Mouse (Mus musculus) embryonic facial prominence, embryonic 15.5 days (tissue): Measurements from ENCODE around the gene Rc3h1. TPM values are rescaled to one million over a fixed set of nuclear protein-coding genes. Genes with fewer than 3 reads are reported as not detected.
A peak's percentile ranks its signal among the peaks of the same experiment; 100 is the strongest.
"Not testable (repeated sequence)": the region's sequence is repeated elsewhere in the genome, so short reads cannot be mapped to it uniquely, and the experiment has no call there.

Source experiments
- ATAC-seq: fragments of 200-750 bp; cut with Nextera tagmentation; 2 replicates; pipeline ENCODE4 v1.8.0; 2017; ENCODE audit warnings: low read depth, moderate TSS enrichment; ENCODE audit not compliant: insufficient number of reproducible peaks, low FRiP score, low TSS enrichment
- H3K27ac ChIP-seq: fragments of 300-500 bp; sonication (generic); replicated peaks from 2 replicates; pipeline ENCODE4 v1.5.1; 2015; ENCODE audit warnings: mild to moderate bottlenecking, inconsistent platforms
- H3K27me3 ChIP-seq: fragments of 300-500 bp; sonication (generic); 2 replicates; pipeline ENCODE4 v1.6.1; 2015; ENCODE audit warnings: inconsistent platforms
- H3K36me3 ChIP-seq: fragments of 300-500 bp; sonication (generic); 2 replicates; pipeline ENCODE4 v1.6.1; 2015; ENCODE audit warnings: mild to moderate bottlenecking, inconsistent platforms
- H3K4me1 ChIP-seq: fragments of 300-500 bp; sonication (generic); 2 replicates; pipeline ENCODE4 v1.6.1; 2015; ENCODE audit warnings: inconsistent platforms
- H3K4me2 ChIP-seq: fragments of 300-500 bp; sonication (generic); replicated peaks from 2 replicates; pipeline ENCODE4 v1.6.1; 2015; ENCODE audit warnings: mild to moderate bottlenecking, inconsistent platforms
- H3K4me3 ChIP-seq: fragments of 300-500 bp; sonication (generic); replicated peaks from 2 replicates; pipeline ENCODE4 v1.5.1; 2015; ENCODE audit warnings: mild to moderate bottlenecking, inconsistent platforms
- H3K9ac ChIP-seq: fragments of 300-500 bp; sonication (generic); 2 replicates; pipeline ENCODE4 v1.6.1; 2015; ENCODE audit warnings: inconsistent platforms
- H3K9me3 ChIP-seq: fragments of 300-500 bp; sonication (generic); replicated peaks from 2 replicates; pipeline ENCODE4 v1.6.1; 2016; ENCODE audit warnings: inconsistent platforms
- WGBS: fragments of 180-500 bp; shearing (Covaris S2); methylation state at CpG from one replicate; pipeline ENCODE4 v1.1.7; 2015; 5-methylcytosine and 5-hydroxymethylcytosine counted together
- polyA plus RNA-seq: library from polyadenylated mRNA; unstranded; fragments of >200 nt; fragmentation: Nextera tagmentation; extraction: Ambion mirVana; gene quantifications from 2 replicates; pipeline ENCODE4 v1.2.1, GENCODE M21; 2015

The Rc3h1 gene
- 7.4 and 9.0 TPM in 2 replicates for polyA plus RNA-seq

- under 1% methylated on average over 43 of the region's 45 CpGs for WGBS
- peaks cover 12% of the 10 kb centered on the region; the same call in 1 of the 2 replicates for H3K4me1 ChIP-seq
- H3K4me3 ChIP-seq: peak within 1 kb of the TSS; percentile 94
- no peaks in the 10 kb centered on the region for H3K36me3 ChIP-seq
- H3K9me3 ChIP-seq: no peaks in the 10 kb centered on the region
- peak within 1 kb of the TSS; percentile 87 for H3K27ac ChIP-seq
- no peaks in the 10 kb centered on the region for H3K27me3 ChIP-seq
- H3K4me2 ChIP-seq: peak within 1 kb of the TSS; percentile 56
- ATAC-seq: peak; percentile 93
- peak within 1 kb of the TSS; percentile 84 for H3K9ac ChIP-seq
These were observed at the start of gene Rc3h1 for GRCm38 (mm10) chr1:160906057-160906557. TSS of gene Rc3h1 (plus strand) at chr1:160906418.

GRCm38 (mm10) chr1:160858132-160858531, 48.1 kb upstream of the Rc3h1 start:
- no peak overlapping the region for H3K4me2 ChIP-seq
- 89% methylated on average over 3 of the region's 3 CpGs for WGBS
- no peaks in the 10 kb centered on the region for H3K36me3 ChIP-seq
- no peaks in the 10 kb centered on the region for H3K27me3 ChIP-seq
- no peaks in the 10 kb centered on the region for H3K9me3 ChIP-seq
- H3K9ac ChIP-seq: no peak overlapping the region
- ATAC-seq: no peak
- no peak overlapping the region for H3K27ac ChIP-seq
- H3K4me1 ChIP-seq: no peaks in the 10 kb centered on the region
- no peak overlapping the region for H3K4me3 ChIP-seq

DNA sequence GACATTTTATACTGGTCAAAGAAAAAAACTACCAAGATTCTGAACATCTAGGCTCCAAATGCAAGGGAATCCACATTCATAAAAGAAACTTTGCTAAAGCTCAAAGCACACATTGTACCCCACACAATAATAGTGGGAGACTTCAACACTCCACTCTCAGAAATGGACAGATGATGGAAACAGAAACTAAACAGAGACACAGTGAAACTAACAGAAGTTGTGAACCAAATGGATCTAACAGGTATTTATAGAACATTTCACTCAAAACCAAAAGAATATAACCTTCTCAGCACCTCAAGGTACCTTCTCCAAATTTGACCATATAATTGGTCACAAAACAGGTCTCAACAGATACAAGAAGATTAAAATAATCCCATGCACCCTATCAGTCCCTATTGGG, 46.3 kb upstream of the Rc3h1 start:
- not testable (repeated sequence) for H3K27ac ChIP-seq, ATAC-seq, H3K4me3 ChIP-seq, H3K36me3 ChIP-seq, H3K9ac ChIP-seq, H3K4me1 ChIP-seq, H3K9me3 ChIP-seq, H3K27me3 ChIP-seq, H3K4me2 ChIP-seq

DNA sequence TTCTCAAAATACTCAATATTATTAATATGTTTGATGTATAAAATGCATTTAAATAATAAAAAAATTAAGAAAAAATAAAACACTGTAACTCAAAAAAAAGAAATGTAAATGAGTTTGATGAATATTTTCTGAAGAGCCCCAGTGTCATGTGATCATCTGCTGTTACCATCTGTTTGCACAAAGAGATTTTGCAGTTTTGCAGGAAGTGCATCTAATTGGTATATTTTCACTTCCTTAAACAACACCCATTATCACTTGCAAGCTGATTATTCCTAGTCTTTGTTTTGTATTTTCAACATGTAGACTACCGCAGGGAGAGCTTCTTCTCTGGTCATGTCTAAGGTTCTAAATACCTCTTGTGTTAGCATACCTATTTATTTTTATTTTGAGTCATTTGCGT, 45.1 kb upstream of the Rc3h1 start:
- no peak for ATAC-seq

DNA sequence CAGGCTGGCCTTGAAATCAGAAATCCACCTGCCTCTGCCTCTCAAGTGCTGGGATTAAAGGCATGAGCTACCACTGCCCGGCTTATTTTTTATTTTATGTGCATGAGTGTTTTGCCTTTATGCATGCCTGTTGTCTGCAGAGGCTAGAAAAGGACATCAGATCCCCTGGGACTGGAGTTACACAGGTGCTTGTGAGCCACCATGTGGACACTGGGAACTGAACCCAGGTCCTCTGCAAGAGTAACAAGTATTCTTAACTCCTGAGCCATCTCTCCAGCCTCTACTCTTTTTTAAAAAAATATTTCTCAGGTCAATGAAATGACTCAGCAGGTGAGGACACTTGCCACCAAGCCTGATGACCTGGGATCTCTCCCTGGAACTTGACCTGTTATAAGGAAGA, 44.6 kb upstream of the Rc3h1 start:
- H3K36me3 ChIP-seq: no peaks in the 10 kb centered on the region
- H3K4me1 ChIP-seq: no peaks in the 10 kb centered on the region
- 84% methylated on average over 1 of the region's 1 CpGs for WGBS
- no peak overlapping the region for H3K4me3 ChIP-seq
- no peak overlapping the region for H3K4me2 ChIP-seq
- no peak overlapping the region for H3K9ac ChIP-seq
- no peak overlapping the region for H3K27ac ChIP-seq
- ATAC-seq: no peak
- no peaks in the 10 kb centered on the region for H3K27me3 ChIP-seq
- no peaks in the 10 kb centered on the region for H3K9me3 ChIP-seq

More for the DNA sequence above, 45.1 kb upstream of the Rc3h1 start:
- Histone ChIP-seq H3K27me3 (no peaks in the 10 kb centered on the region), H3K4me3 (no peak overlapping the region), H3K27ac (no peak overlapping the region), H3K9me3 (no peaks in the 10 kb centered on the region), H3K9ac (no peak overlapping the region), H3K4me2 (no peak overlapping the region), H3K36me3 (no peaks in the 10 kb centered on the region), H3K4me1 (no peaks in the 10 kb centered on the region)
- 85% methylated on average over 2 of the region's 2 CpGs for WGBS

GRCm38 (mm10) chr1:160863027-160863426, 43.2 kb upstream of the Rc3h1 start:
- no peak overlapping the region for H3K4me2 ChIP-seq
- no peaks in the 10 kb centered on the region for H3K27me3 ChIP-seq
- H3K4me1 ChIP-seq: no peaks in the 10 kb centered on the region
- ATAC-seq: no peak
- H3K27ac ChIP-seq: no peak overlapping the region
- H3K9ac ChIP-seq: no peak overlapping the region
- no peaks in the 10 kb centered on the region for H3K9me3 ChIP-seq
- no peak overlapping the region for H3K4me3 ChIP-seq
- H3K36me3 ChIP-seq: no peaks in the 10 kb centered on the region
- WGBS: 57% methylated on average over 4 of the region's 4 CpGs

GRCm38 (mm10) chr1:160874757-160875156, 31.5 kb upstream of the Rc3h1 start:
- no peak overlapping the region for H3K4me2 ChIP-seq
- WGBS: 74% methylated on average over 1 of the region's 1 CpGs
- no peak overlapping the region for H3K4me3 ChIP-seq
- no peaks in the 10 kb centered on the region for H3K4me1 ChIP-seq
- no peaks in the 10 kb centered on the region for H3K9me3 ChIP-seq
- H3K36me3 ChIP-seq: no peaks in the 10 kb centered on the region
- no peak overlapping the region for H3K9ac ChIP-seq
- no peaks in the 10 kb centered on the region for H3K27me3 ChIP-seq
- no peak overlapping the region for H3K27ac ChIP-seq
- ATAC-seq: no peak

DNA sequence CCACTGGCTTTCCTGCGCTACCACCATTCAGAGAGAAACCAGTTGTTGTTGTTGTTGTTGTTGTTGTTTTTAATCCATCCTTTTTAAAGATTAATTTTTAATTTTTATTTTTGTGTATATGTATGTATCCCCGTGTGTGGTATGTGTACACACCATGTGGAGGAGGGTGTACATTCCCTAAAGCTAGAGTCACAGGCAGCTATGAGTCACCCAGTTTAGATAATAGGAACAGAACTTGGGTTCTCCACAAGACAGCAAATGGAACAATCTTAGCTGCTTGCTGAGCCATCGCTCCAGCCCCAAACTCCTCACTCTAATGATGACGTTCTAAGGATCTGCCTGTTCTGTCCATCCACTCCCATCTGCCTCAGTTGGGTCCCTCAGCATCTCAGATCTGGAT, 29.2 kb upstream of the Rc3h1 start:
- Histone ChIP-seq H3K4me2 (no peak overlapping the region), H3K9me3 (no peaks in the 10 kb centered on the region), H3K27ac (no peak overlapping the region), H3K4me3 (no peak overlapping the region), H3K4me1 (no peaks in the 10 kb centered on the region), H3K27me3 (no peaks in the 10 kb centered on the region), H3K9ac (no peak overlapping the region), H3K36me3 (no peaks in the 10 kb centered on the region)
- WGBS: 86% methylated on average over 4 of the region's 4 CpGs
- ATAC-seq: no peak

- Histone ChIP-seq H3K27ac (no peak overlapping the region), H3K36me3 (no peaks in the 10 kb centered on the region), H3K4me2 (no peak overlapping the region), H3K4me1 (no peaks in the 10 kb centered on the region), H3K9me3 (no peaks in the 10 kb centered on the region), H3K27me3 (no peaks in the 10 kb centered on the region), H3K4me3 (no peak overlapping the region), H3K9ac (no peak overlapping the region)
- ATAC-seq: no peak
- 72% methylated on average over 4 of the region's 4 CpGs for WGBS
These were observed 27.7 kb upstream of the Rc3h1 start for GRCm38 (mm10) chr1:160878485-160878884.

- H3K4me2 ChIP-seq, H3K9ac ChIP-seq, H3K36me3 ChIP-seq, H3K4me1 ChIP-seq, H3K27ac ChIP-seq, H3K9me3 ChIP-seq, H3K4me3 ChIP-seq, H3K27me3 ChIP-seq, ATAC-seq: not testable (repeated sequence)
- 71% methylated on average over 1 of the region's 1 CpGs for WGBS
These were observed 24.8 kb upstream of the Rc3h1 start for GRCm38 (mm10) chr1:160881378-160881777.

GRCm38 (mm10) chr1:160881968-160882367, 24.2 kb upstream of the Rc3h1 start:
- no peak overlapping the region for H3K27ac ChIP-seq
- H3K4me1 ChIP-seq: no peaks in the 10 kb centered on the region
- ATAC-seq: no peak
- 67% methylated on average over 3 of the region's 3 CpGs for WGBS
- H3K9me3 ChIP-seq: no peaks in the 10 kb centered on the region
- H3K4me3 ChIP-seq: no peak overlapping the region
- H3K27me3 ChIP-seq: no peaks in the 10 kb centered on the region
- no peak overlapping the region for H3K9ac ChIP-seq
- no peak overlapping the region for H3K4me2 ChIP-seq
- no peaks in the 10 kb centered on the region for H3K36me3 ChIP-seq

GRCm38 (mm10) chr1:160884273-160884672, 21.9 kb upstream of the Rc3h1 start:
- H3K4me1 ChIP-seq: no peaks in the 10 kb centered on the region
- H3K36me3 ChIP-seq: no peaks in the 10 kb centered on the region
- H3K9me3 ChIP-seq: no peaks in the 10 kb centered on the region
- ATAC-seq: no peak
- no peaks in the 10 kb centered on the region for H3K27me3 ChIP-seq
- H3K9ac ChIP-seq: no peak overlapping the region
- H3K4me3 ChIP-seq: no peak overlapping the region
- no peak overlapping the region for H3K4me2 ChIP-seq
- 64% methylated on average over 3 of the region's 3 CpGs for WGBS
- no peak overlapping the region for H3K27ac ChIP-seq
